Mouse (Mus musculus): ENCODE data around the gene Bcorl1. TPM values are rescaled to one million over a fixed set of nuclear protein-coding genes. Genes with fewer than 3 reads are reported as not detected.
A peak's percentile ranks its signal among the peaks of the same experiment; 100 is the strongest.

Bcorl1 gene
- polyA plus RNA-seq, 1 experiment from 2014 or later = 3.0 TPM

- 20% methylated on average over 30 of the region's 30 CpGs for WGBS
- Histone ChIP-seq H3K4me1 (replicated peaks; ENCODE audit: insufficient read depth, low read length) (no peaks in the 10 kb centered on the region), H3K27me3 (ENCODE audit: insufficient read depth, low read length) (no peaks in the 10 kb centered on the region), H3K9ac (ENCODE audit: low read depth, low read length) (peak overlapping the region; percentile 54), H3K9me3 (replicated peaks; ENCODE audit: low read length) (no peaks in the 10 kb centered on the region), H3K27ac (peak overlapping the region; percentile 55), H3K4me2 (ENCODE audit: low read length) (peak overlapping the region; percentile 75), H3K36me3 (ENCODE audit: insufficient read depth, low read length) (no peaks in the 10 kb centered on the region), H3K4me3 (replicated peaks; ENCODE audit: low read depth, low read length) (peak overlapping the region; percentile 51)
- DNase-seq (ENCODE audit: low spot score) (peak; percentile 7), ATAC-seq (replicated peaks; ENCODE audit: low FRiP score, low read depth) (peak; percentile 9)
- TF ChIP-seq CTCF (IDR thresholded peaks at IDR 0.05; ENCODE audit: low read depth) = no peak
These were observed 2.9 kb downstream of the Bcorl1 start for GRCm38 (mm10) chrX:48343966-48344642.

- Histone ChIP-seq H3K4me3 (replicated peaks; ENCODE audit: low read depth, low read length) (peak overlapping the region; percentile 51), H3K9ac (ENCODE audit: low read depth, low read length) (peak overlapping the region; percentile 54), H3K27ac (no peak overlapping the region), H3K9me3 (replicated peaks; ENCODE audit: low read length) (no peaks in the 10 kb centered on the region), H3K27me3 (ENCODE audit: insufficient read depth, low read length) (no peaks in the 10 kb centered on the region), H3K4me2 (ENCODE audit: low read length) (peak overlapping the region; percentile 75), H3K4me1 (replicated peaks; ENCODE audit: insufficient read depth, low read length) (no peaks in the 10 kb centered on the region), H3K36me3 (ENCODE audit: insufficient read depth, low read length) (no peaks in the 10 kb centered on the region)
- ATAC-seq (replicated peaks; ENCODE audit: low FRiP score, low read depth) (no peak), DNase-seq (ENCODE audit: low spot score) (no peak)
- no peak for TF ChIP-seq CTCF (IDR thresholded peaks at IDR 0.05; ENCODE audit: low read depth)
- WGBS = 24% methylated on average over 32 of the region's 61 CpGs
These were observed 3.7 kb downstream of the Bcorl1 start for GRCm38 (mm10) chrX:48344643-48345384.

- no peaks in the 10 kb centered on the region for H3K36me3 ChIP-seq (ENCODE audit: insufficient read depth, low read length)
- H3K9ac ChIP-seq (ENCODE audit: low read depth, low read length) = peak overlapping the region; percentile 54
- H3K4me1 ChIP-seq (replicated peaks; ENCODE audit: insufficient read depth, low read length) = no peaks in the 10 kb centered on the region
- H3K27ac ChIP-seq = no peak overlapping the region
- TF ChIP-seq CTCF (IDR thresholded peaks at IDR 0.05; ENCODE audit: low read depth) = no peak
- no peaks in the 10 kb centered on the region for H3K27me3 ChIP-seq (ENCODE audit: insufficient read depth, low read length)
- ATAC-seq (replicated peaks; ENCODE audit: low FRiP score, low read depth) = no peak
- peak overlapping the region; percentile 51 for H3K4me3 ChIP-seq (replicated peaks; ENCODE audit: low read depth, low read length)
- H3K9me3 ChIP-seq (replicated peaks; ENCODE audit: low read length) = no peaks in the 10 kb centered on the region
- 20% methylated on average over 39 of the region's 45 CpGs for WGBS
- peak overlapping the region; percentile 75 for H3K4me2 ChIP-seq (ENCODE audit: low read length)
- peak; percentile 27 for DNase-seq (ENCODE audit: low spot score)
These were observed 4.3 kb downstream of the Bcorl1 start for GRCm38 (mm10) chrX:48345385-48345932.

- DNase-seq (ENCODE audit: low spot score) = no peak
- TF ChIP-seq CTCF (IDR thresholded peaks at IDR 0.05; ENCODE audit: low read depth) = no peak
- no peak for ATAC-seq (replicated peaks; ENCODE audit: low FRiP score, low read depth)
- H3K4me2 ChIP-seq (ENCODE audit: low read length) = no peak overlapping the region
- H3K27ac ChIP-seq = no peak overlapping the region
- no peaks in the 10 kb centered on the region for H3K27me3 ChIP-seq (ENCODE audit: insufficient read depth, low read length)
- no peaks in the 10 kb centered on the region for H3K4me1 ChIP-seq (replicated peaks; ENCODE audit: insufficient read depth, low read length)
- 88% methylated on average over 6 of the region's 6 CpGs for WGBS
- no peaks in the 10 kb centered on the region for H3K9me3 ChIP-seq (replicated peaks; ENCODE audit: low read length)
- no peaks in the 10 kb centered on the region for H3K36me3 ChIP-seq (ENCODE audit: insufficient read depth, low read length)
- H3K4me3 ChIP-seq (replicated peaks; ENCODE audit: low read depth, low read length) = no peak overlapping the region
- no peak overlapping the region for H3K9ac ChIP-seq (ENCODE audit: low read depth, low read length)
These were observed 14.2 kb downstream of the Bcorl1 start for GRCm38 (mm10) chrX:48355346-48355745.

- TF ChIP-seq CTCF (IDR thresholded peaks at IDR 0.05; ENCODE audit: low read depth) = no peak
- H3K9me3 ChIP-seq (replicated peaks; ENCODE audit: low read length) = no peaks in the 10 kb centered on the region
- H3K27ac ChIP-seq = no peak overlapping the region
- H3K27me3 ChIP-seq (ENCODE audit: insufficient read depth, low read length) = no peaks in the 10 kb centered on the region
- 0 out of 2 replicates have a peak, but pooled peaks cover 5% of the 10 kb centered on the region for H3K36me3 ChIP-seq (ENCODE audit: insufficient read depth, low read length)
- H3K4me3 ChIP-seq (replicated peaks; ENCODE audit: low read depth, low read length) = no peak overlapping the region
- H3K4me2 ChIP-seq (ENCODE audit: low read length) = no peak overlapping the region
- no peaks in the 10 kb centered on the region for H3K4me1 ChIP-seq (replicated peaks; ENCODE audit: insufficient read depth, low read length)
- H3K9ac ChIP-seq (ENCODE audit: low read depth, low read length) = no peak overlapping the region
- WGBS = 53% methylated on average over 15 of the region's 15 CpGs
- peak; percentile 14 for DNase-seq (ENCODE audit: low spot score)
- ATAC-seq (replicated peaks; ENCODE audit: low FRiP score, low read depth) = no peak
These were observed 24.8 kb downstream of the Bcorl1 start for GRCm38 (mm10) chrX:48365836-48366577.

- H3K9ac ChIP-seq (ENCODE audit: low read depth, low read length) = no peak overlapping the region
- 89% methylated on average over 9 of the region's 9 CpGs for WGBS
- 0 out of 2 replicates have a peak, but pooled peaks cover 5% of the 10 kb centered on the region for H3K36me3 ChIP-seq (ENCODE audit: insufficient read depth, low read length)
- no peaks in the 10 kb centered on the region for H3K27me3 ChIP-seq (ENCODE audit: insufficient read depth, low read length)
- no peak overlapping the region for H3K4me3 ChIP-seq (replicated peaks; ENCODE audit: low read depth, low read length)
- DNase-seq (ENCODE audit: low spot score) (no peak), ATAC-seq (replicated peaks; ENCODE audit: low FRiP score, low read depth) (no peak)
- TF ChIP-seq CTCF (IDR thresholded peaks at IDR 0.05; ENCODE audit: low read depth) = no peak
- H3K4me2 ChIP-seq (ENCODE audit: low read length) = no peak overlapping the region
- no peaks in the 10 kb centered on the region for H3K4me1 ChIP-seq (replicated peaks; ENCODE audit: insufficient read depth, low read length)
- H3K9me3 ChIP-seq (replicated peaks; ENCODE audit: low read length) = no peaks in the 10 kb centered on the region
- no peak overlapping the region for H3K27ac ChIP-seq
These were observed 26.7 kb downstream of the Bcorl1 start for GRCm38 (mm10) chrX:48367841-48368240.

Data from kidney, postnatal 0 days (tissue).